In the genomic region with DNA sequence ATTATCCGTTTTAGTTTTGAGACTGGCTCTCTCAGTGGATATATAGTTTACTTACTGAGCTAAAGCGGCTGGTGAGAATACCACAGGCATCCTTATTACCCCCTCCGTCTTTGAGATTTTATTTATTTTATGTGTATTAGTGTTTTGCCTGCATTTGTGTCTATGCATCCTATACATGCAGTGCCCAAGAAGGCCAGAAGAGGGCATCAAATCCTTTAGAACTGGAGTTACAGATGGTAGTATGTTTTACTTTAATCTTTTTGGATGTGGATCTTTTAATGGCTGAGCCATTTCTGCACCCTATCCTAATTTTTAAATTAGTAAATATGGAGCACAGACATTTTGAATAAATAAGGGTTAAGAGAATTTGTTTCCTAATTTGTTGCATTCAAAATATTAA, we compare ENCODE assay signal across 7 mouse cellular contexts.
DNase-seq lines count a peak whose midpoint lies in the region; ATAC-seq and TF ChIP-seq lines count a peak whose summit lies in the region.

No protein-coding gene starts in this region.

- in situ Hi-C loops in CH12.LX (cut with MboI; ENCODE audit: low pct_ligation_motif_present, low pct_unique_long_range_greater_than_20kb, low sequenced_read_pairs): no loop called here

- no peaks in the 10 kb centered on the region for H3K9me3 ChIP-seq in CH12.LX (replicated peaks; ENCODE audit: low read length)
- H3K9me3 ChIP-seq in forebrain, embryonic 16.5 days (ENCODE audit: control insufficient read depth, low read length): no peaks in the 10 kb centered on the region
- no peaks in the 10 kb centered on the region for H3K9me3 ChIP-seq in liver, postnatal 0 days (ENCODE audit: low read length)

- peak; percentile 46 to 85 for TF ChIP-seq CTCF in CH12.LX (conservative IDR thresholded peaks at IDR 0.05 in 1 of 2, IDR thresholded peaks at IDR 0.05 in 1 of 2; ENCODE audit: low read depth in 2 of 2, low read length in 2 of 2)
- TF ChIP-seq CTCF in liver, postnatal 0 days (IDR thresholded peaks at IDR 0.05; ENCODE audit: low read depth): peak; percentile 85

- H3K4me2 ChIP-seq in CH12.LX (ENCODE audit: insufficient read depth, low read depth, poor library complexity, severe bottlenecking): no peak overlapping the region
- no peak overlapping the region for H3K4me2 ChIP-seq in forebrain, embryonic 16.5 days (ENCODE audit: low read length)
- H3K4me2 ChIP-seq in liver, postnatal 0 days (ENCODE audit: low read depth, low read length): no peak overlapping the region

- H3K9ac ChIP-seq in CH12.LX (ENCODE audit: insufficient read depth, low read depth): no peak overlapping the region
- H3K9ac ChIP-seq in forebrain, embryonic 16.5 days (replicated peaks; ENCODE audit: low read depth, low read length): no peak overlapping the region
- H3K9ac ChIP-seq in liver, postnatal 0 days (replicated peaks): no peak overlapping the region

- H3K27me3 ChIP-seq in CH12.LX (replicated peaks): no peaks in the 10 kb centered on the region
- no peaks in the 10 kb centered on the region for H3K27me3 ChIP-seq in forebrain, embryonic 16.5 days (replicated peaks; ENCODE audit: control insufficient read depth, insufficient read depth, low read length)
- H3K27me3 ChIP-seq in liver, postnatal 0 days (ENCODE audit: insufficient read depth, low read length): no peaks in the 10 kb centered on the region

- H3K27ac ChIP-seq in CH12.LX (ENCODE audit: insufficient read depth, low read depth): no peak overlapping the region
- no peak overlapping the region for H3K27ac ChIP-seq in forebrain, embryonic 16.5 days (ENCODE audit: low read length)
- no peak overlapping the region for H3K27ac ChIP-seq in liver, postnatal 0 days (ENCODE audit: low read depth)

- H3K4me3 ChIP-seq in CH12.LX (replicated peaks in 1 of 3; ENCODE audit: low read depth in 2 of 3, low read length in 2 of 3, poor library complexity in 1 of 3): no peak overlapping the region
- H3K4me3 ChIP-seq in forebrain, embryonic 16.5 days (replicated peaks; ENCODE audit: low read length): no peak overlapping the region
- no peak overlapping the region for H3K4me3 ChIP-seq in liver, postnatal 0 days (ENCODE audit: low read depth, low read length)

- no peaks in the 10 kb centered on the region for H3K4me1 ChIP-seq in CH12.LX (ENCODE audit: control insufficient read depth in 1 of 2, insufficient read depth in 2 of 2)
- no peaks in the 10 kb centered on the region for H3K4me1 ChIP-seq in forebrain, embryonic 16.5 days (replicated peaks; ENCODE audit: control insufficient read depth, insufficient read depth, low read length)
- H3K4me1 ChIP-seq in liver, postnatal 0 days (ENCODE audit: insufficient read depth): no peaks in the 10 kb centered on the region

- 21% methylated on average over 3 of the region's 3 CpGs for WGBS in forebrain, embryonic 16.5 days
- 18% methylated on average over 3 of the region's 3 CpGs for WGBS in liver, postnatal 0 days (ENCODE audit: insufficient replicate concordance)

- no peak for TF ChIP-seq EP300 in CH12.LX (IDR thresholded peaks at IDR 0.05; ENCODE audit: low read length)
- TF ChIP-seq EP300 in liver, postnatal 0 days (IDR thresholded peaks at IDR 0.05; ENCODE audit: low read depth): no peak

- H3K36me3 ChIP-seq in CH12.LX (replicated peaks in 1 of 2; ENCODE audit: control insufficient read depth in 1 of 2, insufficient read depth in 1 of 2, low read length in 1 of 2): no peaks in the 10 kb centered on the region
- H3K36me3 ChIP-seq in forebrain, embryonic 16.5 days (ENCODE audit: control insufficient read depth, insufficient read depth): no peaks in the 10 kb centered on the region
- no peaks in the 10 kb centered on the region for H3K36me3 ChIP-seq in liver, postnatal 0 days (replicated peaks; ENCODE audit: insufficient read depth, low read length)

- DNase-seq in B cell, adult 2 months: peak; percentile 44 to 48
- peak; percentile 58 for DNase-seq in CH12.LX (ENCODE audit: extremely low read depth)
- DNase-seq in c-Kit-positive CD71-negative TER-119-negative erythroid progenitor cells, embryonic 14.5 days (ENCODE audit: low read depth): peak; percentile 61
- DNase-seq in kidney, postnatal 4 days: peak; percentile 82 to 84
- peak; percentile 71 for DNase-seq in liver, postnatal 0 days
- DNase-seq in right cerebral cortex, postnatal 36 days (ENCODE audit: low spot score in 2 of 2): peak; percentile 60 to 64

- peak; percentile 81 for TF ChIP-seq RAD21 in CH12.LX (IDR thresholded peaks at IDR 0.05; ENCODE audit: low read depth, low read length)

- dilution Hi-C loops in CH12.LX (cut with MboI; ENCODE audit: extremely low pct_ligation_motif_present, extremely low pct_unique_long_range_greater_than_20kb, low sequenced_read_pairs): no loop called here

- H3K79me2 ChIP-seq in CH12.LX (replicated peaks; ENCODE audit: control insufficient read depth, extremely low read depth, insufficient read depth, poor library complexity, severe bottlenecking): no peaks in the 10 kb centered on the region

- no peak for TF ChIP-seq POLR2A in CH12.LX (IDR thresholded peaks at IDR 0.05; ENCODE audit: low read depth, low read length)

- ATAC-seq in forebrain, embryonic 16.5 days: peak; percentile 54; the same call in 1 of the 2 replicates
- no peak for ATAC-seq in liver, postnatal 0 days

TF ChIP-seq in CH12.LX, 34 proteins besides CTCF, POLR2A, EP300 and RAD21:
- peak; percentile 11; the same call in 1 of the 2 replicates for TF ChIP-seq ZC3H11A (IDR thresholded peaks at IDR 0.05; ENCODE audit: low read depth, low read length)
- peak; percentile 67 for TF ChIP-seq SMC3 (IDR thresholded peaks at IDR 0.05; ENCODE audit: low read depth, low read length)
- no peak for TF ChIP-seq CHD1 (IDR thresholded peaks at IDR 0.05; ENCODE audit: low read depth, low read length)
